In the genomic region with DNA sequence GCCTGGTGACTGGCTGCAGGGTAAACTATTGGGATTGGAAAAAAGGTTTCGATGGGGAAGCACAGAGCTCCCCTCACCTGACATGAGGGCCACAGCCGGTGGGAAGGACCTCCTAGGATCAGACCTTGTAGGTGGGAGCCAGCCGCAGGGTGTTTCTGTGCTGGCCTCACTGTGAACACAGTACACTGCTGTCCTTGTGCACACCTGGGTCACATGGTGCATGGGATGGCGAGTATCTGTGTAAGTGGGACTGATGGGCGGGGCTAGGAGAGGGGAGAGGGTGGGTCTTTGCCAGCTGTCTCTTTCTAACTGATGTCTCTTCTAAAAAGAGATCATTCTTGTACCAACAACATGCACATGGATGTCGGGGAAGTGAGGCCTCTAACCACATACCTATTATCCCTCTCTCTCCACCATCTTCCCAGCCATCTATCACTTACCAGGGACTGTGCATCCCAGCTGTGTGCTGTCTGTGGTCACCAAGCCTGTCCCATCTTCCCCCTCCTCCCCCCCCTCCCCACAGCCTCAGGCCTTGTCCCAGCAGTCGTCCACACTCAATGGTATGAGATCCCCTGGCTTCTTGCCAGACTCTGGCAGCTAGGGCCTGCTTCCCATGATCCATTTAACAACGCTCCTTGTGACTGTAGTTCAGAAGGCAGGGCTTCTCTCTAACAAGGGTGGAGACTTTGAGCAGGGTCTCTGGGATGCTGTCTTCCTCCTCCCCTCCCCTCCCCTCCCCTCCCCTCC, we compare ENCODE assay signal across 9 mouse cellular contexts.
DNase-seq lines count a peak whose midpoint lies in the region; ATAC-seq and TF ChIP-seq lines count a peak whose summit lies in the region.
"Had no signal": no experiment of that assay in that cellular context is flagged by ENCODE, and none has a peak within 500 bp of the region (broad histone marks: within the 10 kb centered on the region; RNA-seq: fewer than 3 reads in every experiment).

No protein-coding gene starts in this region.

- no peak overlapping the region for H3K4me2 ChIP-seq in kidney, postnatal 0 days (ENCODE audit: low read length)
- H3K4me2 ChIP-seq in midbrain, embryonic 13.5 days (replicated peaks): no peak overlapping the region
- H3K4me2 ChIP-seq: heart, embryonic 13.5 days had no signal

- no peak overlapping the region for H3K4me3 ChIP-seq in kidney, postnatal 0 days (replicated peaks; ENCODE audit: low read depth, low read length)
- no peak overlapping the region for H3K4me3 ChIP-seq in midbrain, embryonic 13.5 days (replicated peaks)
- H3K4me3 ChIP-seq in thymus, adult 2 months (ENCODE audit: control insufficient read depth, insufficient read depth, low read length): no peak overlapping the region
- H3K4me3 ChIP-seq: heart, embryonic 13.5 days had no signal

- H3K27ac ChIP-seq in kidney, postnatal 0 days: no peak overlapping the region
- H3K27ac ChIP-seq in midbrain, embryonic 13.5 days: peak overlapping the region; percentile 98
- no peak overlapping the region for H3K27ac ChIP-seq in thymus, adult 2 months (ENCODE audit: control insufficient read depth, insufficient read depth, low read length)
- H3K27ac ChIP-seq: heart, embryonic 13.5 days had no signal

- no peak for TF ChIP-seq POLR2A in thymus, adult 2 months (IDR thresholded peaks at IDR 0.05; ENCODE audit: control insufficient read depth, extremely low read depth, insufficient read depth, low read length, poor library complexity)

- no peaks in the 10 kb centered on the region for H3K27me3 ChIP-seq in kidney, postnatal 0 days (ENCODE audit: insufficient read depth, low read length)
- no peaks in the 10 kb centered on the region for H3K27me3 ChIP-seq in midbrain, embryonic 13.5 days
- H3K27me3 ChIP-seq in thymus, adult 2 months (ENCODE audit: control insufficient read depth, insufficient read depth, low read length): no peaks in the 10 kb centered on the region
- H3K27me3 ChIP-seq: heart, embryonic 13.5 days had no signal

- peak; percentile 65 for DNase-seq in kidney, postnatal 0 days (ENCODE audit: low spot score)
- DNase-seq in kidney, adult 9 months: no peak
- peak; percentile 59 to 61 for DNase-seq in cerebellum, postnatal 36 days
- peak; percentile 64 for DNase-seq in heart, postnatal 4 days
- no peak for DNase-seq in layer of hippocampus, adult 9-10 months (ENCODE audit: low spot score)
- DNase-seq in thymus, adult 2 months: no peak

- 58% methylated on average over 8 of the region's 8 CpGs for WGBS in kidney, postnatal 0 days
- WGBS in midbrain, embryonic 13.5 days: 60% methylated on average over 8 of the region's 8 CpGs
- 73% methylated on average over 8 of the region's 8 CpGs for WGBS in thymus, adult 2 months

- H3K9me3 ChIP-seq in kidney, postnatal 0 days (replicated peaks; ENCODE audit: low read length): no peaks in the 10 kb centered on the region
- no peaks in the 10 kb centered on the region for H3K9me3 ChIP-seq in midbrain, embryonic 13.5 days
- H3K9me3 ChIP-seq: heart, embryonic 13.5 days had no signal

- H3K9ac ChIP-seq in kidney, postnatal 0 days (ENCODE audit: low read depth, low read length): no peak overlapping the region
- no peak overlapping the region for H3K9ac ChIP-seq in midbrain, embryonic 13.5 days (replicated peaks)
- H3K9ac ChIP-seq: heart, embryonic 13.5 days had no signal

- H3K4me1 ChIP-seq in kidney, postnatal 0 days (replicated peaks; ENCODE audit: insufficient read depth, low read length): no peaks in the 10 kb centered on the region
- H3K4me1 ChIP-seq in midbrain, embryonic 13.5 days (replicated peaks): peaks cover 58% of the 10 kb centered on the region
- no peaks in the 10 kb centered on the region for H3K4me1 ChIP-seq in thymus, adult 2 months (replicated peaks; ENCODE audit: control insufficient read depth, insufficient read depth, low read length)

- no peak for TF ChIP-seq CTCF in kidney, postnatal 0 days (IDR thresholded peaks at IDR 0.05; ENCODE audit: low read depth)
- no peak for TF ChIP-seq CTCF in thymus, adult 2 months (IDR thresholded peaks at IDR 0.05; ENCODE audit: borderline replicate concordance, control insufficient read depth, extremely low read depth, insufficient read depth, low read length, poor library complexity)

- no peaks in the 10 kb centered on the region for H3K36me3 ChIP-seq in kidney, postnatal 0 days (ENCODE audit: insufficient read depth, low read length)
- no peaks in the 10 kb centered on the region for H3K36me3 ChIP-seq in midbrain, embryonic 13.5 days
- H3K36me3 ChIP-seq in thymus, adult 2 months (ENCODE audit: control insufficient read depth, insufficient read depth, low read length): no peaks in the 10 kb centered on the region
- H3K36me3 ChIP-seq: heart, embryonic 13.5 days had no signal

- ATAC-seq in kidney, postnatal 0 days (replicated peaks; ENCODE audit: low FRiP score, low read depth): peak; percentile 29; the same call in 1 of the 2 replicates
- ATAC-seq in midbrain, embryonic 13.5 days: peak; percentile 29
- ATAC-seq in megakaryocyte, adult 5-6 weeks (ENCODE audit: poor library complexity, severe bottlenecking): no peak

Comparison
In these comparisons a context has a peak if more than half of its experiments do, and no peak if none do; other contexts are left out.
1. DNase-seq: peak in kidney, postnatal 0 days (single experiment), cerebellum, postnatal 36 days (2 of 2) and heart, postnatal 4 days (single experiment); none in kidney, adult 9 months (single experiment), layer of hippocampus, adult 9-10 months (single experiment) and thymus, adult 2 months (single experiment).